Mouse (Mus musculus) heart, postnatal 0 days (tissue): Measurements from ENCODE around the gene Foxi1.
A peak's percentile ranks its signal among the peaks of the same experiment; 100 is the strongest.

Source experiments
- CTCF ChIP-seq: IDR thresholded peaks from 2 replicates; pipeline ENCODE4 v1.5.1; 2016; ENCODE audit warnings: antibody characterized with exemption, control low read depth, low read depth
- EP300 ChIP-seq: IDR thresholded peaks from 2 replicates; pipeline ENCODE4 v1.6.1; 2016; ENCODE audit warnings: antibody characterized with exemption, low read depth

GRCm38 (mm10) chr11:34212853-34213252, 5.0 kb upstream of the Foxi1 start:
- TF ChIP-seq CTCF (peak; percentile 60), EP300 (no peak)
